10 mouse cellular contexts compared by ENCODE assay signal in genomic region chr11:86174173-86174572, GRCm38 (mm10). TPM values are rescaled to one million over a fixed set of nuclear protein-coding genes. Genes with fewer than 3 reads are reported as not detected.
DNase-seq lines count a peak whose midpoint lies in the region; ATAC-seq lines count a peak whose summit lies in the region.
"Had no signal": no experiment of that assay in that cellular context is flagged by ENCODE, and none has a peak within 500 bp of the region (broad histone marks: within the 10 kb centered on the region; RNA-seq: fewer than 3 reads in every experiment).

No protein-coding gene starts in this region.

- WGBS in hindbrain, embryonic 14.5 days, result 62% methylated on average over 2 of the region's 2 CpGs
- WGBS in hindbrain, embryonic 12.5 days, result 61% methylated on average over 2 of the region's 2 CpGs
- 50% methylated on average over 2 of the region's 2 CpGs for WGBS in limb, embryonic 10.5 days

- H3K27me3 ChIP-seq in hindbrain, embryonic 14.5 days (ENCODE audit: control insufficient read depth, insufficient read depth, low read length), result no peaks in the 10 kb centered on the region
- no peaks in the 10 kb centered on the region for H3K27me3 ChIP-seq in hindbrain, embryonic 12.5 days
- no peaks in the 10 kb centered on the region for H3K27me3 ChIP-seq in limb, embryonic 10.5 days (ENCODE audit: low read depth, poor library complexity, severe bottlenecking)
- H3K27me3 ChIP-seq: embryonic facial prominence, embryonic 15.5 days; megakaryocyte, embryonic 14.5 days had no signal

- H3K4me3 ChIP-seq in hindbrain, embryonic 14.5 days (replicated peaks; ENCODE audit: low read length), result no peak overlapping the region
- H3K4me3 ChIP-seq in hindbrain, embryonic 12.5 days, result no peak overlapping the region
- no peak overlapping the region for H3K4me3 ChIP-seq in limb, embryonic 10.5 days
- H3K4me3 ChIP-seq: embryonic facial prominence, embryonic 15.5 days; megakaryocyte, embryonic 14.5 days had no signal

- no peaks in the 10 kb centered on the region for H3K9me3 ChIP-seq in hindbrain, embryonic 14.5 days (ENCODE audit: control insufficient read depth, low read length)
- H3K9me3 ChIP-seq in hindbrain, embryonic 12.5 days (replicated peaks), result no peaks in the 10 kb centered on the region
- no peaks in the 10 kb centered on the region for H3K9me3 ChIP-seq in limb, embryonic 10.5 days (replicated peaks)
- H3K9me3 ChIP-seq: embryonic facial prominence, embryonic 15.5 days; megakaryocyte, embryonic 14.5 days had no signal

- ATAC-seq in hindbrain, embryonic 14.5 days (ENCODE audit: low FRiP score), result no peak
- no peak for ATAC-seq in hindbrain, embryonic 12.5 days (ENCODE audit: low FRiP score)

- H3K9ac ChIP-seq in hindbrain, embryonic 14.5 days, result no peak overlapping the region
- H3K9ac ChIP-seq in hindbrain, embryonic 12.5 days, result no peak overlapping the region
- H3K9ac ChIP-seq: embryonic facial prominence, embryonic 15.5 days had no signal

- DNase-seq in hindbrain, embryonic 14.5 days (ENCODE audit: low spot score), result peak; percentile 73
- peak; percentile 87 for DNase-seq in NIH3T3 (ENCODE audit: low read depth)
- peak; percentile 34 to 45 for DNase-seq in cerebellum, postnatal 36 days
- DNase-seq in heart, postnatal 4 days, result peak; percentile 76
- DNase-seq in limb, embryonic 10.5 days (ENCODE audit: low spot score), result peak; percentile 66
- DNase-seq in right cerebral cortex, adult 18-20 months, result peak; percentile 29
- peak; percentile 21 to 61 for DNase-seq in urinary bladder, postnatal 4 days (ENCODE audit: low spot score in 2 of 2)

- no peak overlapping the region for H3K27ac ChIP-seq in hindbrain, embryonic 14.5 days
- H3K27ac ChIP-seq in hindbrain, embryonic 12.5 days, result no peak overlapping the region
- H3K27ac ChIP-seq in limb, embryonic 10.5 days, result no peak overlapping the region
- H3K27ac ChIP-seq: embryonic facial prominence, embryonic 15.5 days had no signal

- H3K4me2 ChIP-seq in hindbrain, embryonic 14.5 days (replicated peaks), result no peak overlapping the region
- H3K4me2 ChIP-seq in hindbrain, embryonic 12.5 days (replicated peaks), result no peak overlapping the region
- H3K4me2 ChIP-seq: embryonic facial prominence, embryonic 15.5 days had no signal

- no peaks in the 10 kb centered on the region for H3K36me3 ChIP-seq in hindbrain, embryonic 14.5 days (replicated peaks; ENCODE audit: control insufficient read depth, insufficient read depth)
- no peaks in the 10 kb centered on the region for H3K36me3 ChIP-seq in hindbrain, embryonic 12.5 days
- peaks cover 6% of the 10 kb centered on the region for H3K36me3 ChIP-seq in limb, embryonic 10.5 days
- H3K36me3 ChIP-seq: embryonic facial prominence, embryonic 15.5 days had no signal

- no peaks in the 10 kb centered on the region for H3K4me1 ChIP-seq in hindbrain, embryonic 14.5 days (replicated peaks; ENCODE audit: control insufficient read depth, insufficient read depth, low read length)
- no peaks in the 10 kb centered on the region for H3K4me1 ChIP-seq in hindbrain, embryonic 12.5 days
- H3K4me1 ChIP-seq in limb, embryonic 10.5 days, result peaks cover 4% of the 10 kb centered on the region; the same call in 1 of the 2 replicates
- H3K4me1 ChIP-seq: embryonic facial prominence, embryonic 15.5 days; megakaryocyte, embryonic 14.5 days had no signal

RNA-seq across cellular contexts. Expression of gene Brip1, which starts 26.8 kb away (rescaled TPM):
- 1.5 and 1.6 TPM in 2 replicates for polyA plus RNA-seq in hindbrain, embryonic 14.5 days (2014; fragmentation: Nextera tagmentation; extraction: Ambion mirVana)
- 5.6 and 7.5 TPM in 2 replicates for polyA plus RNA-seq in hindbrain, embryonic 12.5 days (2016; fragmentation: Nextera tagmentation; extraction: Ambion mirVana)
- total RNA-seq in heart, postnatal 4 days (2021), result 1 to 10 TPM; 5.2 to 5.6 TPM
- polyA plus RNA-seq in limb, embryonic 10.5 days (2016; fragmentation: Nextera tagmentation; extraction: Ambion mirVana), result 11.4 and 12.6 TPM in 2 replicates

Comparison
In these comparisons a context has a peak if more than half of its experiments do, and no peak if none do; other contexts are left out.
1. DNase-seq: peak in every context shown above with its lines; median percentile 87 in NIH3T3; 76 in heart, postnatal 4 days; 73 in hindbrain, embryonic 14.5 days; 66 in limb, embryonic 10.5 days; 41 in urinary bladder, postnatal 4 days; 40 in cerebellum, postnatal 36 days; 29 in right cerebral cortex, adult 18-20 months.